Mouse (Mus musculus): ENCODE results near the gene Pip5kl1. TPM values are rescaled to one million over a fixed set of nuclear protein-coding genes. Genes with fewer than 3 reads are reported as not detected.

Gene Pip5kl1
- polyA plus RNA-seq (2012; rRNA removed): 0.67 and 0.74 TPM in 2 replicates

GRCm38 (mm10) chr2:32574497-32574896, at the start of gene Pip5kl1:
Gene Pip5kl1 (plus strand): TSS chr2:32574797.

GRCm38 (mm10) chr2:32534733-32535471, 39.7 kb upstream of the Pip5kl1 start, which contains the start of gene Fam102a:
Gene Fam102a (plus strand): TSS chr2:32535332.

GRCm38 (mm10) chr2:32570698-32571494, 3.7 kb upstream of the Pip5kl1 start, which contains the start of gene Dpm2:
Gene Dpm2 (plus strand): TSS chr2:32570858.

GRCm38 (mm10) chr2:32575586-32576160, 1.1 kb downstream of the Pip5kl1 start, which contains the start of gene 9430097D07Rik:
Gene 9430097D07Rik (minus strand): TSS chr2:32575684.

GRCm38 (mm10) chr2:32586871-32587351, 12.3 kb downstream of the Pip5kl1 start, which contains the start of gene St6galnac4:
Gene St6galnac4 (plus strand): TSS chr2:32587095.

GRCm38 (mm10) chr2:32599409-32599808, 24.8 kb downstream of the Pip5kl1 start, which contains the start of gene St6galnac6:
Gene St6galnac6 (plus strand): TSS chr2:32599709.

GRCm38 (mm10) chr2:32621517-32621859, 46.9 kb downstream of the Pip5kl1 start, which contains the start of gene Ak1:
Gene Ak1 (plus strand): TSS chr2:32621758.

Other genes starting within 250 kb of the Pip5kl1 start
- 395 and 555 TPM in 2 replicates for gene Ciz1, start 222.5 kb upstream of the Pip5kl1 start, polyA plus RNA-seq (2012; rRNA removed)
- 141 and 169 TPM in 2 replicates for gene Dnm1, start 221.5 kb upstream of the Pip5kl1 start, polyA plus RNA-seq (2012; rRNA removed)
- gene 1110008P14Rik, start 192.9 kb upstream of the Pip5kl1 start, polyA plus RNA-seq (2012; rRNA removed): 335 and 395 TPM in 2 replicates
- gene Lcn2, start 186.5 kb upstream of the Pip5kl1 start, polyA plus RNA-seq (2012; rRNA removed): 201 and 263 TPM in 2 replicates
- 32.5 and 39.0 TPM in 2 replicates for gene Ptges2, start 178.9 kb upstream of the Pip5kl1 start, polyA plus RNA-seq (2012; rRNA removed)
- 5.6 and 7.1 TPM in 2 replicates for gene Naif1, start 124.3 kb upstream of the Pip5kl1 start, polyA plus RNA-seq (2012; rRNA removed)
- 17.3 and 18.1 TPM in 2 replicates for gene Slc25a25, start 123.4 kb upstream of the Pip5kl1 start, polyA plus RNA-seq (2012; rRNA removed)
- 31.7 and 37.3 TPM in 2 replicates for gene Fam102a, start 39.5 kb upstream of the Pip5kl1 start, polyA plus RNA-seq (2012; rRNA removed)
- gene Dpm2, start 3.9 kb upstream of the Pip5kl1 start, polyA plus RNA-seq (2012; rRNA removed): 118 and 149 TPM in 2 replicates
- not detected in 2 replicates for gene 9430097D07Rik, start 887 bp downstream of the Pip5kl1 start, polyA plus RNA-seq (2012; rRNA removed)
- 33.5 and 34.2 TPM in 2 replicates for gene St6galnac4, start 12.3 kb downstream of the Pip5kl1 start, polyA plus RNA-seq (2012; rRNA removed)
- gene St6galnac6, start 24.9 kb downstream of the Pip5kl1 start, polyA plus RNA-seq (2012; rRNA removed): 80.7 and 95.8 TPM in 2 replicates
- 24.3 and 26.7 TPM in 2 replicates for gene Ak1, start 47.0 kb downstream of the Pip5kl1 start, polyA plus RNA-seq (2012; rRNA removed)
- gene Eng, start 71.8 kb downstream of the Pip5kl1 start, polyA plus RNA-seq (2012; rRNA removed): 174 and 176 TPM in 2 replicates
- 92.0 and 102 TPM in 2 replicates for gene Fpgs, start 129.3 kb downstream of the Pip5kl1 start, polyA plus RNA-seq (2012; rRNA removed)
- gene Cdk9, start 138.3 kb downstream of the Pip5kl1 start, polyA plus RNA-seq (2012; rRNA removed): 181 and 213 TPM in 2 replicates
- gene Sh2d3c, start 146.3 kb downstream of the Pip5kl1 start, polyA plus RNA-seq (2012; rRNA removed): 50.4 and 50.9 TPM in 2 replicates
- gene 6330409D20Rik, start 166.2 kb downstream of the Pip5kl1 start, polyA plus RNA-seq (2012; rRNA removed): not detected in 2 replicates
- gene Tor2a, start 182.4 kb downstream of the Pip5kl1 start, polyA plus RNA-seq (2012; rRNA removed): 120 and 130 TPM in 2 replicates
- gene Ttc16, start 200.8 kb downstream of the Pip5kl1 start, polyA plus RNA-seq (2012; rRNA removed): 9.9 and 10.3 TPM in 2 replicates
- 18.7 and 19.7 TPM in 2 replicates for gene Ptrh1, start 201.0 kb downstream of the Pip5kl1 start, polyA plus RNA-seq (2012; rRNA removed)
- gene Cfap157, start 209.6 kb downstream of the Pip5kl1 start, polyA plus RNA-seq (2012; rRNA removed): 1.5 and 1.6 TPM in 2 replicates

Data from ovary, adult 2 months (tissue).